Mouse (Mus musculus) A20 (cell line): ENCODE data around the gene Kdm1b.

Source experiments
- DNase-seq: peaks from one replicate; pipeline ENCODE4 v3.0.0-alpha.2; 2011; ENCODE audit warnings: low read depth, low spot score

Kdm1b gene

GRCm38 (mm10) chr13:47043030-47043680 is at the start of gene Kdm1b:
Gene Kdm1b (plus strand): TSS chr13:47043499.
- DNase-seq = peak; percentile 99

GRCm38 (mm10) chr13:46997355-46997754 is 45.9 kb upstream of the Kdm1b start:
- peak; percentile 30 for DNase-seq

DNA sequence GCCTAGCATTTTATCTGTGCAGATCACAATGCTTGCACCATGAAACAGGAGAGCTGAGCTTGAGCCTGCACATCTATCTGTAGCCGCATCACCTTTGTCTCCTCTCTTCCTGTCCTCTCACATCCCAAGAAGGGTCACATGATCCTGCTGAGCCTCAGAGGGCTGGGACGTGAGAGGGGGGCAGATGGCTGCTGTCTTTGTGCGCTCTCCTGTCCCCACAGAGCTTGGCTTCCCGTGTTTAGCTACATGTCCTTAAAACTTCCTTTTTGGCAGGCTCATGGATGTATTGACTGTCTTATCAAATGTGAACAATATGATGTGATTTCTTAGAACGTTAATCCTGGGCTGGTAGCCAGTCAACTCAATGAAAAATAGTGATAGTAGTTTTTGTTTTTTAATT is 43.8 kb upstream of the Kdm1b start:
- DNase-seq = no peak

GRCm38 (mm10) chr13:47001590-47001989 is 41.7 kb upstream of the Kdm1b start:
- DNase-seq = no peak

DNA sequence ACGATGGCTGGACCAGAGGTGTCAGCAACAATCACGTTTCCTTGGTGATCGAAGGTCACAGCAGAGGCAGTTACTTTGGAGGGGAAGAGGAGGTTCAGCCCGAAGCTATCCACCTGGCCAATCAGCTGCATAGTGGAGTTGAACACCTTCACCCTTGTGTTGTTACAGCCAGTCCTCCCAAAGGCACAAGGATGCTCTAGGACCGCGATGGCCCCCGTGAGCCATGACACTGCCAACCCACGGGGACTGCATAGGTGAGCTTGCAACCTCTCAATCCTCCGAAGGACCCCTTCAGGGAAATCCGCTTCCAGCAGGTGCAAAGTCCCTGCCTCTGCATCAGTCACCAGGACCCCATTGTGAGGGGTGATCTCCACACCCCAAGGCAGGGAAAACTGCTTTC is 29.6 kb upstream of the Kdm1b start:
- no peak for DNase-seq

GRCm38 (mm10) chr13:47014334-47015194 is 28.7 kb upstream of the Kdm1b start, which contains the start of gene Nhlrc1:
Gene Nhlrc1 (minus strand): TSS chr13:47014850.
- peak; percentile 34 for DNase-seq

GRCm38 (mm10) chr13:47015195-47015501 is 28.2 kb upstream of the Kdm1b start:
- DNase-seq = no peak

- peak; percentile 50 for DNase-seq
Observed at GRCm38 (mm10) chr13:47017259-47017658, 26.0 kb upstream of the Kdm1b start.

DNA sequence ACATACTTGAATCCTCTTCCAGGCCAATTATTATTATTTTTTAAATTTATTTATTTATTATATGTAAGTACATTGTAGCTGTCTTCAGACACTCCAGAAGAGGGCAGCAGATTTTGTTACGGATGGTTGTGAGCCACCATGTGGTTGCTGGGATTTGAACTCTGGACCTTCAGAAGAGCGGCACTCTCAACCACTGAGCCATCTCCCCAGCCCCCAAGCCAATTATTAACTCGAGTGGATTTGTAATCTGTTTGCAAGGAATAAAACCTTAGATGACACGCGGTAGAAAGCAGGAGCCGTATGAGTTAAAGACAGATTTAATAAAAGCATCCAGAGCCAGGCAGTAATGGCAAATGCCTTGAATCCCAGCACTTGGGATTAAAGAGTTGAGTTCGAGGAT is 23.5 kb upstream of the Kdm1b start:
- no peak for DNase-seq

DNA sequence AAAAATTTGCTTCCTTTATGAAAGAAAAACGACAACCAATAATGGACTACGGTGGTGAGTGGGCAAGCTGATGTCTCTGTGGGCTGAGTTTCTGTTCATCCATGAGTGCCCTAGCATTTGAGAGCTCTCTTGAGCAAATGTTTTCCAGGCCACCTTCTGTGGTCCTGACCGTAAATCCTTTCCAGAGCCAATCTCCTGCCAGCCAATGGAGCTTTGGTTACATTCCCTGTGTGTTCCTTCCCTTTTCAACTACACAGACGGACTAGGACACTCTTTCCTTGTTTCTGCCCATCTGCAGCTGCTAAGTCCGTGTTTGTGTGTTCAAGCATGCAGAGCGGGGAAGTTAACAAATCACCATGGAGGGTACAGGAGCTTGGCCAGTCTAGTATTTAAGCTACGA is 22.5 kb upstream of the Kdm1b start:
- no peak for DNase-seq

DNA sequence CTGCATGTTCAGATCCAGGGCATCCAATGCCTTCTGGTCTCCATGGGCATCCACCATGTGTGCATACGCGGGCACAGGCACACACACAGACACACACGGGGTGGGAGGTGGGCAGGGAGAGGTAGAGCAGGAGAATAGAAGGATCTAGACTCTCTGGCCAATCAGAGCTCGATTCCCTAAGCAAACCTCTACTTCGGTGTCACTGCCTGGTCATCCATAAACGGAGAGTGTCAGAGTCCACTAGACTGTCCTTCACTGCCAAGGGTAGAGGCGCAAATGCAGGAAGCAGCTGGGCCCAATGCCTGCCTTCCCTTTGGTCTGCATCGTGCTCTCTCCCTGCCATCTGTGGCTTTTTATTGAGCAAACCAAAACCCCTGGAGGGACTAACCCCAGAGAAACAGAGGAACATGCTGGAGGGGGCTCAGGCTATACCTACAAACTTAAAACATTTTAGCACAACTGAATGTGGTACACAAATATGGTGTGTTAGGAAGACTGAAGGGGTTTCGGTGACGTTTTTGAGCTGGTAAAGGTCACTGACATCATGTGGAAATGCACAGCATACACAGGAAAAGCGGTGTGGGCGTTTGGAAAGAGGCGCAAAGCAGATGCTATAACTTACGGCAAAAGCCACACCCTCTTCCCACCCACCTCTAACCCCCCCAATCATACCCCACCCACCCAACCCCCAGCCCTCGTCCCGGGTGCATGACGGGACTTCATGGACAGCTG is 12.8 kb upstream of the Kdm1b start:
- DNase-seq = no peak

DNA sequence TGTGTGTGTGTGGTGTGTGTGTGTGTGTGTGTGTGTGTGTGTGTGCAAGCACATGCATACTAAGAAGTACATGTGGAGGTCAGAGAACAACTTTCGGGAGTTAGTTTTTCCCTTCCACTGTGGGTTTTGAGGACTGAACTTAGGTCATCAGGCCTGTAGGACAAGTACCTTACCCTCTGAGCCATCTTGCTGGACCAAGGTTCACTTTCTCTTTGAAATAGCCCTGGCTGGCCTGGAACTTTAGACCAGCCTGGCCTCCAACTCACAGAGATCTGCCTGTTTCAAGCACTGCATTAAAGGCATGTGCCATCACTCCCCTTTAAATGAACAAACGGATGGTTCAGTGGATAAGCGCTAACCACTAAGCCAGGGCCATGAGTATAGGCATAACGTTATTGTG is 9.7 kb upstream of the Kdm1b start:
- no peak for DNase-seq

DNA sequence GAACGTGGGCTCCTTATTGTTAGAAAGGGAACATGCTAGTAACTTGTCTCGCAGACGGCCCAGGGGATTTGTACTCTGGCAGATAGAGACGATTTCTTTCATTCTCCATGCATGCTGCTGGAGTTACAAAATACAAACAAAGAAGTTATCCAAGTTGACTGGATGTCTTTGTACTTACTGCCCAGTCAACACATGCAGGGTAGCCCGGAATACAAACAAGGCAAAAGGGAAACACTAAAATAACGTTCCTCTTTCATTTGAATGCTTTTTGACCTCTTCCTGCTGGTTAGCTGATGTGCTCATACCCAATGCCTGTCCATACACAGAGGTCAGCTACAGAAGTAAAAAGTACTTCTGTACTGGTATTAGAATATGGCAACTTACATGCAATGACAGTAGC is 5.4 kb upstream of the Kdm1b start:
- no peak for DNase-seq

DNA sequence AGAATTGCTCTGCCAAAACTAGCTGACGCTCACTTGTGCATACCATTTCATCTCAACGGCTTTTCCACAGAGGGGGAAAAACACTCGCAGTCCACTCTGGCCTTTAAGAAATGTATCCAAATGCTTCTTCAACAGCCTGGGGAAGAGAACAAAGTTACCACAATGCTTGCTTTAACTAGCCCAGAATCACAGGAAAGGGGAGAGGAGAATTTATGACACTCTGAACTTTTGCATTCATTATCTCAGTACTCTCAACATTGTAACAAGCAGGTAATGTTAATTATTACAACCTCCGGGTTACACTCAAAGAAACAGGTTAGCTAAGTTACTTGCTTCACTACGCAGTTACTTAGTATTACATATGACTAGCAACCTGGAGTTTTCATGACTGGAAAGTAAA is 3.2 kb upstream of the Kdm1b start:
- no peak for DNase-seq

GRCm38 (mm10) chr13:47042024-47042633 is 1.2 kb upstream of the Kdm1b start:
- peak; percentile 37 for DNase-seq

DNA sequence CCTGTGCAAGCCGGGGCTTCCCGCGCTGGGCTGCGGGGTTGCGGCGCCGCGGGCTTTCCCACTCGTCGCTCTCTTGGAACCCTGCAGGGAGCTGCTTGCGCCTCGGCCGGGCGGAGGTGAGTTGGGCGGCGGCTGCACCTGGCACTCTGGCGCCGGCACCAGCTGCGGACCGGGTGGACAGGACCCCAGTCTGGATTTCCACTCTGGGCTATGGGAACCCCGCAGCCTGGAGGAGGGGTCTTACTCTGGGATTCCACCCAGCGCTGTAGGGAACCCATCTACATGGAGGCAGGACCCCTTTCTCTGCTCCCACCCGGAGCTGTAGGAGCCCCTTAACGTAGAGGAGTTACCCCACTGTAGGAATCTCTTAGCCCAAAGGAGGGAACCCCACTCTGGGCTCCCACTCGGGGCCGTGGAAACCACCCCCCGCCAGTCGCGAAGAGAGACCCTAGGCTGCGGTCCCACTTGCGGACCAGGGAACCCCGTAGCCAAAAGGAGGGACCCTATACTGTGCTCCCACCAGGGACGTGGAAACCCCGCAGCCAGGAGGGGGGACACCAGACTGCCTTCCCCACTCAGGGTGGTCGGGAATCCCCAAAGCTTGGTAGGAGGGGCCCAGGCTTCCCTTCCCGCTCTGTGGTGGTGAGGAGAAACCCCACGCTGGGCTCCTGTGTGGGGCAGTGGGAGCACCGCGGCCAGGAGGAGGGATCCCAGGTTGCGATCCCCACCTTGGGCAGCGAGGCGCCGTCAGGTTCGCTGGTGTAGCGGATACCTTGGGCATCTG is 726 bp downstream of the Kdm1b start:
- DNase-seq = no peak

GRCm38 (mm10) chr13:47044617-47044947 is 1.3 kb downstream of the Kdm1b start, which contains the start of gene Tpmt:
Gene Tpmt (minus strand): TSS chr13:47044737.
- DNase-seq = peak; percentile 92

DNA sequence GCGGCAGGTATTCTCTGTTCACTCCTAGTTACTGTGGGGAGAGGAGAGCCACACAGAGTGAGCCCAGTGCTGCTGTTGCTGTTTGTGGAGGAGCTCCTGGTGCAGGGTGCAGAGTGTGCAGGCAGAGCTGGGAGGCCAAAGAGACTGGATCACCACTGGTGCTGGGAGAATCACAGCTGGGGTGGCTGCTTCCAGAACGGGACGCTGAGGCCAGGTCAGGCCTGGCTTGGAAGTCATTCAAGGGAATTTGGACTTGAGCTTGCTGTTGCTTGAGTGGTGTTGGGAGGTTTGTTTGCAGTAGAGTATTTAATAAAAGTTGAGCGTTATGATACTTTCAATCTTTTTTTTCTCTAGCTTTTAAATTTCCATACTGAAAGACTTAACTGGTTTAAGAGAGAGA is 4.7 kb downstream of the Kdm1b start:
- no peak for DNase-seq

DNA sequence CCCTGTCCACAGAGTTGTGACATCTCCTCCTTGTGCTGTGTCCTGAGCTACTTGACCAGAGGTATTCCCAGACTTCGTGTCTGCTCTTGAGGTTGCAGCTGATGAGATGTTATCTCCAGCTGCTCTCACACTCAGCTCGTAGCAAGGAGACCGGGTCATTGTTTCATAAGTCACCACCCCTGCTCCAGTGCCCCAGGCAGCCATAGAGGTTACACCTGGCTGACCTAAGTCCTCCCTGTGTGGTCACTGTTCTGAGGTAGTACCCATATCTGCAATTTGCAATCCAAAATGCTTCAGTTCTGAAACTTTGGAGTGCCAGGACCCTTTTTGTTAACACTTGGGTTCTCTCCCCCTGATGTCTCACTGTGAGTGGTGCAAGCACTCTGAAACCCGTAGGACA is 6.7 kb downstream of the Kdm1b start:
- DNase-seq = no peak

GRCm38 (mm10) chr13:47053971-47054370 is 10.7 kb downstream of the Kdm1b start:
- DNase-seq = no peak

DNA sequence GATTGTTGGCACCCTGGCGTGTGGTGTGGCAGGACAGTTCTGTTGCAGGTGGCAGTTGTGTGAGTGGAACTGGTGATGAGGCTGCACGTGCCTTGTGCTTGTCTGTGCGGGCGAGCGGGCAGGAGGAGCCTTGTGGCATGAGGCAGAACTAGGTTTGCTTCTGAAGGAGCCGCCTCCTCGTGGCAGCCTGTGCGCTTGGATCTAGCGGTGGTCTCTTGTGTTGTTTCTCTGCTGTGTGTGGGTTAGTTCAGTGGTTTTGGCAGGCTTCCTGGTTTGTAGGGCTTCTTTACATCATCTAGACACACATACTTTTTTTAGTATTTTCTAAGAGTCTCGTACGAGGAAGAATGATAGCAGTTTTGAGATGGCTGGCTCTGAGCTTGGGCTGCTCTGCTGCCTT is 12.8 kb downstream of the Kdm1b start:
- no peak for DNase-seq
